Mouse (Mus musculus): ENCODE data around the gene Ripk3.

Gene Ripk3

DNA sequence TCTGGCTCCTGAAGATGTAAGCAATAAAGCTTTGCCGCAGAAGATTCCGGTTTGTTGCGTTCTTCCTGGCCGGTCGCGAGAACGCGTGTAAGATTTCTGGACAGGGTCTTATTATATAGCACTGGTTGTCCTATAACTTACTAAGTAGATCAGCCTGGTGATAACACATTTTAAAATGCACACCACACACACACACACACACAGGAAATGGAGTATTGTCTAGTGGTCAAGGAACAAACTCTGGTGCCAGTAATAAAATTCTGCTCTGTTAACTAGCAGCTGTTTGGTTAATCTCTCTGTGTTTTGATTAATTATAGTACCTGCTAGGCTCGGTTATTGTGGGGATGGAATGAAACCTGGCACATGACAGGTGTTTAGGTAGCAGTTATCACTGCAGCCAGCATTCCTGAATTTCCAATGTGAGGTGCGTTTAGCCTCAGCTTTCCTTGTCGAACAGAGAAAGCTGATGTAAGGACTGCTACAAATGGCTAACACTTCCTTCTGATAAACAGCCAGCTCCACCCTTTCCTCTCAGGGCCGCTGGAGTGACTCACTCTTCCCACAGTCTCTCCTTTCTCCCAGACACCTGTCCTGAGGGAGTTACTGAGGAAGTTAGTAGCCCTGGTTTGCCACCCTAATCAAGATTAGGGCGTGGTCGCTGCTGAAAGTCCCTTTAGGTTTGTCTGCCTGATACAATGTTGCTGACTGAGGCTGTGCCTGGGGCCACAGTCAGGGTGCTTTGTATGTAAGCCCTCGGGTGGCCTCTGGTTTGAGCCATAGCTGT, 6.9 kb upstream of the Ripk3 start:
- DNase-seq (ENCODE audit: low read depth), result peak; percentile 40

DNA sequence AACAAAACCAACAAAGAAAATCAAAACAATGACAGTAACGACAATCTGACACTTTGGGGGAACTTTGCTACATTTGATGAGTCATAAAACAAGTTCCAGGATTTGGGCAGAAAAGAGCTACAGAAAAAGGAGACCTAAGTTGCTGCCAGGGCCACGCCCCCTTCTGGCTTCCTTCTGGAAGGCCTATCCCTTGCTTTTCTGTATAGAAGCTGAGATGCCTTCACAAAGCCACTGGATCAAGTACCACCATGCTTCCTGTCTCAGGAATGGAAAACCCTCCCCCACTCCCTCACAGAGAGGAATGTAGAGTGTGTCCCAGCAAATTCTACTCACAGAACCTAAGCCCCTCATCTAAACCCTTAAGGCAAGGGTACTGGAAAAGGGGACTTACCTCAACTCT, 5.3 kb upstream of the Ripk3 start:
- no peak for DNase-seq (ENCODE audit: low read depth)

DNA sequence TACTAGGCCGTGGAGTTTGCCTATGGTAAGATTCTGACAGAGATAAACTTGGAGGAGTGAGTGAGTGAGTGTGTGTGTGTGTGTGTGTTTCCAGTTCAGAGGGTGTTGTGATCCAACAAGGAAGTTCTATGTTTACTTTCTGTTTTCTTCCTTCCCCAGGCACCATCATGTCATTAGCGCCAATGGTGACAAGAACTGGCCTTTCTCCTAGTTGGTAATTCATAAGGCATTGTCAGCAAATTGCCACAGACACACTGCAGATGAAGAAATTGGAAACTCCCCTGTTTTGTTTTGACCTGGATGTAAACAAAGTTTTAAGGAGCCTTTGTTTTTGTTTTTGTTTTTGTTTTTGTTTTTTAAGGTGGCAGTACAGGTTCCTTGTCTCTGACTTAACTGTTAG, 4.8 kb upstream of the Ripk3 start:
- DNase-seq (ENCODE audit: low read depth), result no peak

DNA sequence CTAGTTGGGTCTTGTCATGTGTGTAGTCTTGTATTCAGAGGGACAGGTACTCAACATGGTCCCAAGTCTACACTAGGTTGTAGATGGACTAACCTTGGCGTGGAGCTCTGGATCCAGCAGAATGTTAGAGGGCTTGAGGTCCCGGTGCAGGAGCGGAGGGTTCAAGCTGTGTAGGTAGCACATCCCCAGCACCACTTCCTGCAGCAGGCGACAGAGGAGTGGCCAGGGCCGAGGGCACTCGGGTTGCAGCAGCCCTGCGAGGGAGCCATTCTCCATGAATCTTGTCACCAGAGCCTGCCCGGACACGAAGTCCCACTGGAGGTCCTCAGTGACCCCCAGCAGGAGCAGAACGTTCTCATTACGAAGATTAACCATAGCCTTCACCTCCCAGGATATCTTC, 934 bp downstream of the Ripk3 start:
- DNase-seq (ENCODE audit: low read depth), result no peak

DNA sequence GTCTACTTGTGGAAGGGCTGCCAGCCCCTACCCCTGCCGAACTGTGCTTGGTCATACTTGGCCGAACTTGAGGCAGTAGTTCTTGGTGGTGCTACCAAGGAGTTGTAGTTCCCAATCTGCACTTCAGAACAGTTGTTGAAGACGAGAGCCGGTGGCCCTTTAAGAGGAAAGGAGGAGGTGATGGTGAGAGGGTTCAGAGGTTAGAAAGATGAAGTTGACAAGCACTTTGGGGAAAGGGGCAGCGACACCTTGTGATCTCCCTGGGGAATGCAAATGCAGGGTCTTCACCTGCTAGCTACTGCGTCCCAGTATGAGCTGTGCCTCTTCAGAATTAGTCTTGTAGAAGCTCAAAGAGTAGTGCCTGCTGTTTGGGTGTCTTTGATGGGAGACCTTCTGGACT, 3.5 kb downstream of the Ripk3 start:
- DNase-seq (ENCODE audit: low read depth), result no peak

DNA sequence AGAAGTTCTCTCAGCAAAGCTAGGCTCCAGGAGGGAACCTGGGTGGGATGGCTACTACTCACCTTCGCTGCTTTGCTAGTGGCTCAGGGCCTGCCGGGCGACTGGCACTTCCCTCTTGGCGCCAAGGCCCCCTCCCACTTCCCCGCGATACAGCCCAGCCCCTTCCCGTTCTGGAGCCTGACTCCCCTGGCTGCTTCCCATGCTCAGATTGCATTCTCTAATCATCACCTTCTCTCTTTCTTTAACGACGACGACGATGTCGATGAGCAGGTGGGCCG, 4.8 kb downstream of the Ripk3 start, which contains the start of gene Adcy4:
Adcy4 (minus strand) TSS at position 138 of the 278 bp plus-strand sequence.
- no peak for DNase-seq (ENCODE audit: low read depth)

DNA sequence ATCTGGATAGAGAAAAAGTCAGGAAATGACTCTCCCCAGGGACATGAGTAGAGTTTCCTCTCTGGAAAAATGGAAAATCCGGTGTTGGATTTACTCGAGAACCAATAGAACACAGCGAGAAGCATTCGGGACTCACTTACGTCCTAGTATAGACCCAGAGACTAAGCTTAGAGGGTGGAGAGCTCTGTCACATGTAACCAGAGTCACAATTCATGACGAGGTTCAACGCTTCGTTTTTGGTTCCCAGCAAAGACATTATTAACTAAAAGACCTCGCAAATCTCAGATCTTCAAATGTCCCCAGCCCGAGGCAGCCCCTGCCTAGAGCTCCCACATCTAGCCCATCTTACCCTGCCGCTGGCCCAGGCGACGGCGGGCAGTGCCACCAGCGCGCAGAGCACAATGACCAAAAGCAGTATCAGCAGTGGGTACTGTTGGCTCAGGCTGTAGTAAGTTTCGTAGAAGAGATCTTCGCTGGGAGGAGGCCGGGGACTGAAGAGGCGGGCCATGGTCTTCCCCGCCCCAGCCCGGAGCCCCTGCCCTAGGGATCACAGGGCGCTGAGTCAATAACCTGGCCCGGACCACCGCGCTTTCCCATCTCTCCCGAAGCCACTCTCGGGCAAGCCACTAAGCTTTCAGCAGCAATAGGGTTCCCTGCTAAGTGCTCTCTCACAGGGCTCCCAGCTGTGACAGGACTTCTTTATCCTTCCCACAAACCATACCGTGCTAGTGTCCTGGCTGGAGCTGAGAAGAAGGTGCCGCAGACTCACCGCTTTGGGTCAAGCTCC, 5.3 kb downstream of the Ripk3 start:
- DNase-seq (ENCODE audit: low read depth), result no peak

DNA sequence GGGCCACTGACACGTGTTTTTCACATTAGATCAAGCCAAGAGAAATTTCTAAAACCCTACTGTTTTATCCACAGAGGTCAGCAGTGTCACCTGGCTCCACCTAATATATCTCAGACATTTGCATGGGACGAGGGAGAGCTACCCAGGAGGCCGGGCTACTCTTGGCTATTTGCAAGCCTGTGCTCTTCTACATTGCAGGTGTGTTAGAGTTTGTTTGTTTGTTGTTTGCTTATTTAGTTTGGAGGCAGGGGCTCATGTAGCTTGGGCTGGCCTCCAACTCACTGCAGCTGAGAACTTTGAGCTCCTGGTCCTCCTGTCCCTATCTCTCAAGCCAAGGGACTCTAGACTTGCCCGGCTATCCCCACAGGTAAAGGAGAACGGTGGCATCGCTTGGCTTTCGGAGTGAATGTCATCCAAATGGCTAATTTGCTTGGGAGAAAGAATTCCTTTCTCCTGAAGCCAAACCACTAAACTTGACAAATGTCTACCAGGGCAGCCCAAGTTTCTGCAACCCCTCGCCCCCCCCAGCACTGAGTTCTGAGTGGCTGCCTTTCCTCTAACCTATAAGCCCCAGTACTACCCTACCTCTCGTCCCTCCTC, 6.2 kb downstream of the Ripk3 start:
- DNase-seq (ENCODE audit: low read depth), result no peak

DNA sequence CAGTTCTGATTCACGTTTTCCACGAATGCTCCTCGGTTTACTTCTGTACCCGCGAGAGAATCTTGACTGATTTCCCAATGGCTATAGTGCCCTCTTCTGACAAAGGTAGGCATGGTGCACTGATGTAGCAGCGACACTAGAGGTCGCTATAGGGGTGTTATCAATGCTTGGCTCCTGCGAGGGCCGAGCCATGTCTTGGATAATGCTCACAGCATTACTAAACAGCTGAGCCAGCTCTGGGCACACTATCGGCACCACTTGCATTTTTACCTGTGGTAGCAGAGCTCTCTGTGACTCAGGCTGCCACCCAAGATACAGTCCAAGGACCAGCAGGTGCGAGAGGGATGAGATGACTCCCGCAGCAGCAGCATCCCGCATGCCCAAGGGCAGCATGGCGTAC, 7.4 kb downstream of the Ripk3 start:
- DNase-seq (ENCODE audit: low read depth), result peak; percentile 56

DNA sequence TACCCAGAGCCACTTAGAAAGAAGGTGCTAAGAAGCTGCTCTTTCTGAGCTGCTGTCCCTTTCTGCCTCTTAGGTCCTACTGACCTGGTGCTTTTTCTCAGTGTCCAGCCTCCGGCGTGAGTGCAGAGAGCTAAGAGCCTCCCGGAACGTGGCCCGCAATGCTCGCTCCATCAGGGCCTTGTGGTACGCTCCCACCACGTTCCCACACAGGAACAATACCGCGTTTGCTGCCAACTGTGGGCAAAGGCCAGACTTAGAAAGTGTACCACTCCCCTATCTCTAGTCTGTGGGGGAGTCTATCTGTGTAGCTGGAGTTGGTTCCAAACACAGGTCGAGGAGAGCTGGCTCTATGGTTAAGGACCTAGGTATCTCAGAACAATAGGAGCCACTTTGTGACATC, 7.9 kb downstream of the Ripk3 start:
- DNase-seq (ENCODE audit: low read depth), result no peak

DNA sequence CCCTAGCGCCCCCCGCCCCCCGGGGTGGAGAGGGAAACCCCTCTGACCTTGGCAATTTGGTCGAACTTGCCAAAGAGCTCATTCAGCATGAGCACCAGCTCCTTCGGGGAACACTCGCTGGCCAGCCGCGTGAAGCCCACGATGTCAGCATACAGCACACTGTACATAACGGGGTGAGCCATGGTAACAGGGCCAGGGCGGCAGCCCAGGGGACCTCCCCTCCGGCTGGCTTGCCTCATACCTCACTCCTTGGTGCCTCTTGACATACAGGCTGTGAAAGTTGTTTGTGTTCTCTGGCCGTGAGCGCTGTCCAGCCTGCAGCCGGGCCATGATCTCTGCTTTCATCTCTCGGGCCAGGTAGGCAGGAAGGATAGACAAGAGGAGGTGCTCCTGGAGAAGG, 9.0 kb downstream of the Ripk3 start:
- no peak for DNase-seq (ENCODE audit: low read depth)

DNA sequence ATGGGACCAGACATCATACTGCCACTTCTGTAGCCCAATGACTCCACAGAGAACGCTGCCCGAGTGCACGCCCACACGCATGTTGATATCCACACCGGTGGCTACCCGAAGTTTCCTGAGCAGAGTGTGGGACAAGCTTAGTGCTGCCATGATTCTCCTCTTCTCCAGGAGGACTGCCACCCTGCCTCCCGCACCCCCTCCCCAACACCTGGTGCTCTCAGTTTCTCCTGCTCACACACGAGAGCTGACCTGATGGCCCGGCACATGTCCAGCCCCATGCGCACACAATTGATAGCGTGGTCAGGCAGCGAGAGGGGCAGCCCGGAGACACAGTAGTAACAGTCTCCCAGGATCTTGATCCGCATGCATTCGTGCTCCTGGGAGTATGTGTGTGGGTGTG, 10.0 kb downstream of the Ripk3 start:
- DNase-seq (ENCODE audit: low read depth), result no peak

DNA sequence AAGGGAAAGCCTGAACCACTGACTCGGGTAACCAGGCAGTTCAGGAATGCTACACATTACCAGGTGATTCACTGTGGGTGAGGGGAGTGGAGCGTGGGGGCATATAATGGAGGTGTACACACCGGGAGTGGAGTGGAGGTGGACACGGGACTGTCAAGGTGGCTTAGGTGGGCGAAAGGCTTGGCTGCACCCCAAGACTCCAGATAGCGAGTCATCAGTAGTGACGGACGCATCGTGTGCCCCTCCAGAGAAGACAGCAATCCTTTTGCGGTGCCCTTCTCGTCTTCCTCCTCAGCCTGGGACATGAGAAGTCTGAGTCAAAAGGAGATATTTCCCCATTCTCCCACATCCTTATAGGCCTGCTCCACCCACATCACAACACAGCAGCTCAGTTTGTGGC, 10.9 kb downstream of the Ripk3 start:
- DNase-seq (ENCODE audit: low read depth), result no peak

DNA sequence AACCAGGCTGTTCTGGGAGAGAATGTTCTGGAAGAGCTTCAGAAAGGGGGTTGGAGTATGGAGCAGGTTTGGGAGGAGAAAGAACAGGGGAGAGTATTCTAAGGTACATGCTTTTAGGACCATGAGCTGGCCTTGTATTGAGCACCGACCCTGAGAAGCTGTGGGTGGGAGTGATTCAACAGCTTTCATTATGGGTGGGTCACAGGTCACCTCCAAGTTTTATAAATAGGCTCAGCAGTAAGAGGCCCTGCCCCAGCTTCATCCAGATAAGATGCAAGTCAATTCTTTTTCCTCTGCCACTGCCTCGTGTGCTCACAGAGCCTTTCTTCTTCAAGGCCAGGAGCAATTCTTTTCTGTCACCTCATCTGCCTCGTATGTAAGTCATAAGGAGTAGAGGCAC, 11.5 kb downstream of the Ripk3 start:
- DNase-seq (ENCODE audit: low read depth), result no peak

DNA sequence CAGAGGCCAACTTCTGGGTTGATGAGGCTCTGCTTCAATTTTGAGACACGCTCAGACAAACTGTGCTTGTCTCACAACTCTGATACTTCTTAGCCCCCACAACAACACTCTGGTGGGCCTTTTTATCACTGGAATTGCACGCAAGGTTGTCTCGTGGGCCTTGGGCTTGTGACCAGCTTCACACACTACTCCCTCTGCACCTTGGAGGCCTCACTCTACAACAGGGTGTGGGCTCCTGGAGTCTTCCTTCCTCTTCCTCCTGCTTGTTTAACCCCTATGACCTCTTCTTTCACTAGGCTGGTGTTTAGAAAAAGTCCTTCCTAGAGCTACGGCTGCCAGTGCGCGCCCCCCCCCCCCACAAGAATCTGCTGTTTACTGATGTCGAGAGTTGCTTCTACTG, 12.0 kb downstream of the Ripk3 start:
- no peak for DNase-seq (ENCODE audit: low read depth)

DNA sequence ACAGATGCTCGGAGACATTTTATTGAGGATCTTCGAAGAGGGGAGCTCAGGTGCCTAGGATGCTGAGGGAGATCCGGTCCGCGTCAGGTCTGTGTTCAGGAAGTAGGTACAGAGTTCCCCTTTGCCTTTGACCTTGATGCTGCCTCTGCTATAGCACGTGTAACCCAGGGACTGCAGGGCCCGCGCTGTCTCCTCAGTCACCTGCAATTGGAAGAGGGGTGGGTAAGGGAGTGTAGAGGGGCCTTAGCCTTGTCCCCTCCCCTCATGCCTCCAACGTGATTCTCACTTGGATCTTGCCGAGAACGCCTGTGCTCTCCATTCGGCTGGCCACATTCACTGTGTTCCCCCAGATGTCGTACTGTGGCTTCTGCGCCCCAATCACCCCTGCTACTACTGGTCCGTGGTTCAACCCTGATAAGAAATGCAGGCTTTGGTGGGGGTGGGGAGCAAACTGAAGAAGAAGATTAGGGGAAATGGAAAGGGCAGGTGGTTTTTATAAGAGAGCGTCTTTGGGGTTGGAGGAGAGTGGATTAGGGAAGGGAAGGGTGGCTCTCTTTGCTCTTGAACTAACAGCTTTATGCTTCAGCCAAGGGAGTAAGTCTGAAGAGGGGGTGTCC, 19.5 kb downstream of the Ripk3 start:
- peak; percentile 54 for DNase-seq (ENCODE audit: low read depth)

DNA sequence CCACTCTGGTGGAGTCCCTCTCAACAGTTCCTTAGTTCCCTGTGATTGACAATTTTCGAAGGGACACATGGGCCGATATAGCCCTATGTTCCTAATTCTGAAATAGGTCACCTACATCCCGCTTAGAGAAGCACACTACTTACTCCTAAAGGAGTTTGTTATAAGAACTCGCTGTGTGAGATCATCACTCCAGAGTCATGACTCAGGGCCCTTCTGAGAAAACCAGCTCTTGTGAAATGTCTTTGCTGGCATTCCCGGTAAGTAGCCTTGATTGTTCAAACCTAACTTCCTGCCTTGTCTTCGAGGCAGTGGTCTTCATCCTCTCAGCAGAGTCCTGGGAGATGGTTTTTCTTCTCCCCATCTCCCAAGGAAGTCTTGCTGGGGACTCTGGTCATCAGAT, 20.1 kb downstream of the Ripk3 start:
- no peak for DNase-seq (ENCODE audit: low read depth)

DNA sequence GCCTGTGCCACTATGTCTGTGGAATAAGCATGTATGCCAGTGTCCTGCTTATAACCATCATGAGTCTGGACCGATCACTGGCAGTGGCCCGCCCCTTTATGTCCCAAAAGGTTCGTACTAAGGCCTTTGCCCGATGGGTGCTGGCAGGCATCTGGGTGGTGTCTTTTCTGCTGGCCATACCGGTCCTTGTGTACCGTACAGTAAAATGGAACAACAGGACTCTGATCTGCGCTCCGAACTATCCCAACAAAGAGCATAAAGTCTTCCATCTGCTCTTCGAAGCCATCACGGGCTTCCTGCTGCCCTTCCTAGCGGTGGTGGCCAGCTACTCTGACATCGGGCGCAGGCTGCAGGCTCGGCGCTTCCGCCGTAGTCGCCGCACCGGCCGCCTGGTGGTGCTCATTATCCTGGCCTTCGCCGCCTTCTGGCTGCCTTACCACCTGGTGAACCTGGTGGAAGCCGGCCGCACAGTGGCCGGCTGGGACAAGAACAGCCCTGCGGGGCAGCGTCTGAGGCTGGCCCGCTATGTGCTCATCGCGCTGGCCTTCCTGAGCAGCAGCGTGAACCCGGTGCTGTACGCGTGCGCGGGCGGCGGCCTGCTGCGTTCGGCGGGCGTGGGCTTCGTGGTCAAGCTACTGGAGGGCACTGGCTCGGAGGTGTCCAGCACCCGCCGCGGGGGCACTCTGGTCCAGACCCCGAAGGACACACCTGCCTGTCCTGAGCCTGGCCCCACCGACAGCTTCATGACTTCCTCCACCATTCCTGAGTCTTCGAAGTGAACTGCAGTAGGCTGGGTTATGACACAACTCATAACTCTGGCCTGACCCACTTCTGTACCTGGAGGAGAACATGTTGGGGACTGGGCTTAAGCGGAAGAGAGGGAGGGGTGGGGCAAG, 20.9 kb downstream of the Ripk3 start:
- DNase-seq (ENCODE audit: low read depth), result no peak

DNA sequence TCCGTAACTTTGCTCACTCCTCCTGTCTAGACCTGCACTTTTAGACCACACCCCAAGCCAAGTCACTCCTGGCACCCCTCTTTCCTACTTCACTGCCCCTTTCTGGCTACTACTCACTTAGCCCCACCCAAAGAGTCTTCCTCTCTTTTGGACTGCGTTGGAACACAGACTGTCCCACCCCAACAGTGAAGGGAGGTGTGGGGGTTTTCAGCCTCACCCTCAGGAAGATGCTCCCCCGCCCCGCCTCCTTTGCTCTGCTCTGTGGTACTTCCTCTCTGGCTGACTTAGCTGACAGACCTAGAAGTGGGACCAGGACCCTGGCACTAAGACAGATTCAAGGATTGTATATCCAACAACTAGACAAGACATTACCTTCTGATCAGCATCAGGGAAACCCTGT, 23.0 kb downstream of the Ripk3 start, which contains the start of gene Ltb4r1:
Ltb4r1 (plus strand) TSS at position 267 of the 400 bp plus-strand sequence.
- DNase-seq (ENCODE audit: low read depth), result no peak

DNA sequence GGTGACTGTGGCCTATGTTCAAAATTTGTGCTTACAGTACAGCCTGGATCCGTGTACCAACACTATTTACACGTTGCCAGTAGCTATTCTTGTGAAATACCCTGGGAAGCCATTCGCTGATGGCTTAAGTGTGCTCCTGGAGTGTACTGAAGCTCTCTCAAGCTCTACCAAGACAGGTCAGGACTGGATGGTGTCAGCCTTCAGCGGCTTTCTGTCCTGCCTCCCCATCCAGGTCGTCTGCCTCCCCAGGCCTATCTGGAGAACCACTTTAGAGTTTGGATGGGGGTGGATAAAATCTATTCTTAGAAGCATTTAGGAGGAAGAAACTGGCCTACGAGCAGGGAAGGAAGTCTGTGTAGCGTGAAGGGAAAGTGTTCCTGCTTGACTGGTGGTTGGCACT, 25.5 kb downstream of the Ripk3 start:
- DNase-seq (ENCODE audit: low read depth), result no peak

DNA sequence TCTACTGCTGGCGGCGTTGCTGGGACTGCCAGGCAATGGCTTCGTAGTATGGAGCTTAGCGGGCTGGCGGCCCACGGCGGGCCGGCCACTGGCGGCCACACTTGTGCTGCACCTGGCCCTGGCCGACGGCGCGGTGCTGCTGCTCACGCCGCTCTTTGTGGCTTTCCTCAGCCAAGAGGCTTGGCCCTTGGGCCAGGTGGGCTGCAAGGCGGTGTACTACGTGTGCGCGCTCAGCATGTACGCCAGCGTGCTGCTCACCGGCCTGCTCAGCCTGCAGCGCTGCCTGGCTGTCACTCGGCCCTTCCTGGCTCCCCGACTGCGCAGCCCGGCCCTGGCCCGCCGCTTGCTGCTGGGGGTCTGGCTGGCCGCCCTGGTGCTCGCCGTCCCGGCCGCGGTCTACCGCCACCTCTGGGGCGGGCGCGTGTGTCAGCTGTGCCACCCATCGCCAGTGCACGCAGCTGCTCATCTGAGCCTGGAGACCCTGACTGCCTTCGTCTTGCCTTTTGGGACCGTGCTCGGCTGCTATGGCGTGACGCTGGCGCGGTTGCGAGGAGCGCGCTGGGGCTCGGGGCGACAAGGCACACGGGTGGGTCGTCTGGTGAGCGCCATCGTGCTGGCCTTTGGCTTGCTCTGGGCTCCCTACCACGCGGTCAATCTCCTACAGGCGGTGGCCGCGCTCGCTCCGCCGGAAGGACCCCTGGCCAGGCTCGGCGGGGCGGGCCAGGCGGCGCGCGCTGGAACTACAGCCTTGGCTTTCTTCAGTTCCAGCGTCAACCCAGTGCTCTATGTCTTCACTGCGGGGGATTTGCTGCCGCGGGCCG, 26.5 kb downstream of the Ripk3 start:
- no peak for DNase-seq (ENCODE audit: low read depth)

All from c-Kit-positive CD71-positive TER-119-negative erythroid progenitor cells, embryonic 14.5 days (primary cell).